Mouse (Mus musculus) lung, postnatal 0 days (tissue): ENCODE measurements around the gene Prkce.

Source experiments
- CTCF ChIP-seq: IDR thresholded peaks from 2 replicates; pipeline ENCODE4 v1.5.1; 2016; ENCODE audit warnings: antibody characterized with exemption, mild to moderate bottlenecking
- EP300 ChIP-seq: IDR thresholded peaks from 2 replicates; pipeline ENCODE4 v1.6.1; 2016; ENCODE audit warnings: antibody characterized with exemption, mild to moderate bottlenecking, control low read depth

DNA sequence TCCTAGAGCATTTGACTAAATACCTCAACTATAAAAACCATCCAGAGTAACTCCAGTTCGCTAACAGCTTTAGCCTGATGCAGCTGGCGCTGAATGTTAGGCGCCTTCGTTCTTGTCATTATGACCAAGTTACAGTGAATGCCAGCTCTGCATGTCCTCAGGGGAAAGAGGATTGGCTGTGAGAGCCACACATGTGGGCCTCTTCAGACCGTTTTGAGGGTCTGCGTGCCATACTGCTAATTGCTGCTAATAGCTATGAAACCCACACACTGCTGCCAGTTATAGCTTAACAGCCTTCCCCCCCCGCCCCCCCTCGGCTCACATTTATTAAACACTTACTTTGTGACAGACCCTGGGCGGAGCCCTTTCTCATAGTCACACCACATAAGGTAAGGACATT lies 210.3 kb downstream of the Prkce start:
- TF ChIP-seq CTCF (no peak), EP300 (no peak)
